Mouse (Mus musculus): ENCODE measurements around the gene Sgms2.

Gene Sgms2

DNA sequence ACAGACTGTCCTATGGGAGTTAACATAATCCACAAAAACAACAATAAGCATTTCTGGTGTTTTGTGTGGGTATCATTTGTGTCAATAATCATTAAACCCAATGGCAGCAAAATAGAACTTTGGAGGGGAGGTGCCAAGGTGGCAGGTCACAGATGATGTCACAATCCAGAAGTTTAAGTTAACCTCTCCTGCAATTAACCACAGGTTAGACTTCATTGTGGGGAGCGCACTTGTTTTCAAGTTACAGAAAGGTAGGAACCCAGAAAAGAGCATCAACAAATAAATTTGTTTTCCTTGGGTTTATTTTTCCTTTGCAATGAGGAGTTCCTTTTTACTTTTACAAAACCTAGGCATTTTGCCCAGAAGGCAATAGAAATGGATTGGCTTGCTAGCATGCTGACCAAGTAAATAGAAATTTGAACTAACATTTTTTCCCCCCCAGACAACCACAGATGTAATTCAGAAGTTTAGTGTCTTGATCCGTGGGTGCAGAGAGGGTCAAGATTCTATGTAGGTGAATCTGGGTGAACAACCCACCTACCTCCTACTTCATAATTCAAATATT lies at the start of gene Sgms2:
Gene Sgms2, minus strand, starts transcription at position 51 of the 565 bp plus-strand sequence.
- DNase-seq (ENCODE audit: low read depth, low spot score), result no peak

DNA sequence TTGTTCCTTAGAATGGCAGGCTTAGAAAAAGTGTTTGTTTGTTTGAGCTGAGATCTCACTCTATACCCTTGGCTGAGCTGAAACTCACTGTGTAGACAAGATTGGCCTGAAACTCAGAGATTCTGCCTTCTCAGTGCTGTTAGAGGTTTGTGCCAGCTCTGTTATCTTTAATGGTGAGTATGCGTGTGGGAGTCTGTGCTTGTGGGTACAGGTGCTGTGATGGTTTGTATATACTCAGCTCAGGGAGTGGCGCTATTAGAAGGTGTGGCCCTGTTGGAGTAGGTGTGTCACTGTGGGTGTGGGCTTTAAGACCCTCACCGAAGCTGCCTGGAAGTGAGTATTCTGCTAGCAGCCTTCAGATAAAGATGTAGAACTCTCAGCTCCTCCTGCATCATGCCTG lies 34.0 kb upstream of the Sgms2 start:
- DNase-seq (ENCODE audit: low read depth, low spot score), result no peak

DNA sequence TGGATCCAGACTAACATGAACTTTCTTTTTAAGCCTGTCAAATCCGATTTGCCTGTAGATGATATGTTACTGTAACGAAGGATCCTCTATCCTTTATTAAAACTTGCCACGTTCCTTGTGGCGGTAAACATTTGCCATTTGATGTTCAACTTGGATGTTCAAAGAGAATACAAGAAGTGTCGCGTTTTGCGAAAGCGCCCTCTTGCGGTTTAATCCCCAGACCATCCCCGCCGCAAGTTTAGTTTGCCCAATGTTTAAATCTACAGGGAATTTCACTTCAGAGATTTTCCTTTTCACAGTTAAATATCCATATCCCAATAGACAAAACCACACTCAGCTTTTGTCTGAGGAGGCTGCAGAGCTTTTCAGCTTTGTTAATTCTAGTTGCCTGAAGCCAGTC lies 33.6 kb upstream of the Sgms2 start:
- DNase-seq (ENCODE audit: low read depth, low spot score), result no peak

GRCm38 (mm10) chr3:131524210-131524609 lies 33.0 kb upstream of the Sgms2 start:
- DNase-seq (ENCODE audit: low read depth, low spot score), result no peak

DNA sequence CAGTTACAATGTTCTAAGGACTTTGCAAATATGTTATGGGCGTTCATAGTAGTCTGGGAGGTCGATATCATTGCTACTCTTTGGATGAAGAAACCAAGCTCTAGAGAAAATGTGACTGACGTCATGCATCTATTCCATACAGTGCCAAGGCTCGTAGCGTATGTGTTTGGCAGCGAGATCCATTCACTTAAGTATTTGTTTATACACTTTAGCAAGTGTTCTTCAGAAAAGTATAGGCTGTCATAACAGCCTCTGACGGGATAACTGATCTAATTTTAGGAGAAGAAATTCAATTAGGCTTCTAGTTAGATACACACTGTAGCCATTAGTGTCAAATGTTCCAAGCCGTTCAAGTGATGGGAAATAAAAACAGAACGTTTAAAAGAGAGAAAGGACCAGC lies 32.5 kb upstream of the Sgms2 start:
- DNase-seq (ENCODE audit: low read depth, low spot score), result no peak

DNA sequence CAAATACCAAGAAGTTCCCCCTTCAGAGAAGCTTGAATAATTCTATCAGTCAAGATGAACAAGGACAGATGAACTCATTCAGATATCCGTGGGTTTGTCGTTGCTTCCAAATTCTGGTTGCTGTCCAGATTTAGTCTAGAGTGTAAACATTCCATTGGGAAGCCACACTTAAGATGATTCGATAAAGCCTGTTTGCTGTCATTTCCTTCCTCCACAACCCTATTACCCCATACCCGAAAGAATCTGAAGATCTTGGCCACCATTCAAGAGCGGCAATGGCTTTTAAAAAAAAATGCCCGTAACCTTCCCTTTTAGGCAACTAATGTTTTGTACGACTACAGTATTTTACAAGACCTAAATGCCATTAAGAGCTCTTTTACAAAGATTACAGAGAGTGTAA lies 31.0 kb upstream of the Sgms2 start:
- DNase-seq (ENCODE audit: low read depth, low spot score), result no peak

GRCm38 (mm10) chr3:131521206-131521605 lies 30.0 kb upstream of the Sgms2 start:
- no peak for DNase-seq (ENCODE audit: low read depth, low spot score)

GRCm38 (mm10) chr3:131517756-131518155 lies 26.5 kb upstream of the Sgms2 start:
- no peak for DNase-seq (ENCODE audit: low read depth, low spot score)

DNA sequence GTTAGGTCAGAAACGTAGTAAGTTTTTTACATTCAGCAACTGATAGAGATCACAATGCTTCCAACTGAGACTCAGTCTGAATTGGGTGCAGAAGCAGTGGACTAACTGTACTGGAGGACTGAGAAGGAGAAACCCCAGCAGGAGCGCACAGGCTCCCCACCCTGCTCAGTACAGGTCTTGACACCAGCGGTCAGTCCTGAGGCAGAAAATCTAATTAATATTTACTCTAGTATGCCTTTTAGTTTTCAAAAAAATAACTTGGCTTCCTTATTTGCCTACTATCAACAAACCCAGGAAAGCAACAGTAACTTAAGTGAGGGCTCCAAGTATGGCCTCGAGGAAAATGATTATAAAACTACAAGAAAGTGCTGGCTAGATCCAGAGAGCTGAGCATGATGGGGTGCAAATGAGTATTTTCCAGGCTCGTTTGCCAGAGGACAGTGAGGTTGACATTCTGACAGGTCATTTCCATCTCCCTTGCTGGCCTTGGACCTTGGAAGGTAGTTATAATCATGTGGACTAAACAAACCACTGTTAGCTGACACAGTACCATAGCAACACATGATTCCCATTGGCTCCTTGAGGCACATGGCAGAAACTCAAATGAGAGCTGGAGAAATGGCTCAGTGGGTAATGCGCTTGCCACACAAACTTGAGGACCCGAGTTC lies 25.3 kb upstream of the Sgms2 start:
- DNase-seq (ENCODE audit: low read depth, low spot score), result no peak

- DNase-seq (ENCODE audit: low read depth, low spot score), result no peak
These were observed 20.4 kb upstream of the Sgms2 start for GRCm38 (mm10) chr3:131511616-131512015.

- DNase-seq (ENCODE audit: low read depth, low spot score), result no peak
These were observed 16.8 kb upstream of the Sgms2 start for GRCm38 (mm10) chr3:131508024-131508423.

- DNase-seq (ENCODE audit: low read depth, low spot score), result no peak
These were observed 13.5 kb upstream of the Sgms2 start for GRCm38 (mm10) chr3:131504595-131505223.

DNA sequence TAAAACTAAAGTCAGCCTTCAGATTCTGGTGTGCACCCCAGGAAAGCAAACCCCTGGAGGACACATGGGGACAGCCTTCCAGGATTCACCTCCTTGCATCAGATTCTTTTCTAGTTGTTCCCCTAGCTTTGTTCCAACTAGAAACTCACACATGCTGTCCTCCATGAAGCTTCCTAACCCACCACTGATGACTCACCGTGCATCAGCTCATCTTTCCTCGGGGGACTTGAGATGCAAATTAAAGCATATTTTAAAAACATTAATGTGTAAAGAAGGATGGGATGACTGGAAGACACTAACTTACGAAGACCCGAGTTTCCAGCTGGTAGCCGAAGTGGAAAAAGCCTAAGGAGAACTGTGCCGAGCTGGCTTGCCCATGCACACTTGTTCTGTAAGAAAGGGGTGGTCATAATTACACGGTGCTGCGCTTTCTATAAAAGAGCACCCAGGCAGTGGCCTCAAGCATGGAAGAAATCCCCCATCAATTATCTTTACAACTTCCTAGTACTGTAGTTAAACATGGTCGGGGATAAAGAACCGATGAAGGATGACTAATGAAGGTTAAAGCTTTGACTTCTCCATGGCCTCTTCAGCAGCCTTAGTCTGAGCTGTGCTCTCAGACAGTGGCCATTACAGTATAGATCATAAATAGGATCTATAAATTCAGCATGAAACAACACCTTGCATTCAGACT lies 10.6 kb upstream of the Sgms2 start:
- no peak for DNase-seq (ENCODE audit: low read depth, low spot score)

DNA sequence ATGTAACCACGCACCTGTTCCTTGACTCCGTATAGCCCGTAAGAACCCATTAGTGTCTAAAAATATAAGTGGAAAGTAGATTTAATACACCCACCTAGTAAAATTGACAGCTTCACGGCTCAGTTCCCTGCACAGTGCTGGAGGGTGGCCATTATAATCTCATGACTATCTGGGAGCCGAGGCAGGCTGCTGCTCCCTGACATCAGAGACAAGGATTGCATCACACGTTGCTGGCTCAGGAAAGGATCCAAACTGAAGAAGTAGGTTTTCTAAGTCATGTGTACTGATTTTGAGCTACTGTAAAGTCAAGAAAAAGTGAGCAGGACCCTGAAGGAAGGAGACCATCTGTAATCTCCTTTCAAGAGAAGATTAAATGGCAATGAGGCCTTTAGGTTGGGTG lies 8.4 kb upstream of the Sgms2 start:
- DNase-seq (ENCODE audit: low read depth, low spot score), result no peak

GRCm38 (mm10) chr3:131496506-131497122 lies 5.4 kb upstream of the Sgms2 start:
- no peak for DNase-seq (ENCODE audit: low read depth, low spot score)

DNA sequence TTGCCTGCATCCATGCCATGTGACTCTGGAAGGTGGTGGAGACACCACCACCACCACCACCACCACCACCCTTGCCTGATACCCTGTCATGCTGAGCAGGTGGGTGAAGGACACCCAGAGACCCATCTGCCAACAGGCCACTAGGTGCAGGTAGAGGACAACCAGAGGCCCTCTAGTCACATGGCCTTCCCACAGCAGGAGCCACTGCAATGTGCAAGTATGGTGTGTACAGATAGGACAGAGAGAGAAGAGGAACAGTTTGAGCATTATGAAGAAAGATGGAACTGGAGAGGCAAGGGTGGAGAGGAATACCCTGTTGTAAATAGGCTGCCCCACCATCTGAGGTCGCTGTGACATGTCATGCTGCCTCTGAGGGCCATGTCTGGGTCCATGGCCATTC lies 3.9 kb upstream of the Sgms2 start:
- DNase-seq (ENCODE audit: low read depth, low spot score), result no peak

- no peak for DNase-seq (ENCODE audit: low read depth, low spot score)
These were observed 2.0 kb upstream of the Sgms2 start for GRCm38 (mm10) chr3:131493194-131493593.

DNA sequence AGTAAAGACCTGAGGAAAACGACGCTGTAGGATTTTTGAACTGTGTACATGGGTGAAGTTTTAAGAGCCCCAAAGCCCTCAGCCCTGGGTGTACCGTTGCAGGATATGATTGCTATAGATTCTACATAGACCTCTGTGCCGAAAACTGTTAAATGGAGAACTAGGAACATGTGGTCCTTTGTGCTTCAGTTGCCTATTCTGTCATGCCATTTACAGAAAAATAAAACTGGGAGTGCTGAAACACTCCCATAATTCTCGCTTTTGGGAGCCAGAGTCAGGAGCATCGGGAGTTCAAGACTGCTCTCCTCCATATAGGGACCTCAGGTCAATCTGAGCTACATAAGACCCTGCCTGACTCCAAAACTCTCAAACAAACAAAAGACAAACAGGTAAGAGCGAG lies 769 bp upstream of the Sgms2 start:
- no peak for DNase-seq (ENCODE audit: low read depth, low spot score)

DNA sequence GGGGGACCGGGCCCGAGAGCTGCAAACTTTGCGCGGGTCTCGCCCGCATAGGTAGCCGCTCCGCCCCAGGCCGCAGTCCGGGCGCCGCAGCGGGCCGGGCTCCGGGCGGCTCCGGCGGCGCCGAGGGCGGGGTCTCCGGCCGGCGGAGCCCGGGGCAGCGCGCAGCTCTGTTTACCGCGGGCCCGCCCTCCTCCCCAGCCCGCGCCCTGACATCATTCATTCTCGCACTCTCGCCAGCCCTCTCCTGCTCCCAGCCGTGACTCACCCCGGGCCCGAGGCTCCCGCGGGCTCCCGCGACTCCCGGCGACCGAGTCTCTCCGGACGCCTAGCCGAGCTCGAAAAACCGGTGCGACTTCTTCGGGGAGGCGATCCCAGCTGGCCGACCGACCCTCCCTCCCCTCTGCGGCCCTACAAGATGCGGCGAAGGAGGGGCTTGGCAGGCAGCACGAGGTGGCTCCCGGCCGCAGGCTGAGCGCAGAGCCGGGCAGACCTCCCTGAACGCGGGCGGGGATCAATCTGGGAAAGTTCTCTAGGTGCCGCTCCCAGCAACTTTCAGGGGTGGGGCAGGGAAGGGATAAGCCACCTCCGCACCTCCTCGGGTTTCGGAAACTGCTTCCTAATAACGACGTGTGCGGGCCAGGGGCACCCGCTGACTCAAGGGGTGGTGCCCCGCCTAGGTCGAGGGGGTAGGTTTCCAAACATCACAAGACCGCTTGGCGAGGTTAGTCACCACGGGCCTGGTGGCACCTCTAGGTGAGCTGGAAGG lies 885 bp downstream of the Sgms2 start:
- no peak for DNase-seq (ENCODE audit: low read depth, low spot score)

- DNase-seq (ENCODE audit: low read depth, low spot score), result no peak
These were observed 1.5 kb downstream of the Sgms2 start for GRCm38 (mm10) chr3:131489657-131490142.

DNA sequence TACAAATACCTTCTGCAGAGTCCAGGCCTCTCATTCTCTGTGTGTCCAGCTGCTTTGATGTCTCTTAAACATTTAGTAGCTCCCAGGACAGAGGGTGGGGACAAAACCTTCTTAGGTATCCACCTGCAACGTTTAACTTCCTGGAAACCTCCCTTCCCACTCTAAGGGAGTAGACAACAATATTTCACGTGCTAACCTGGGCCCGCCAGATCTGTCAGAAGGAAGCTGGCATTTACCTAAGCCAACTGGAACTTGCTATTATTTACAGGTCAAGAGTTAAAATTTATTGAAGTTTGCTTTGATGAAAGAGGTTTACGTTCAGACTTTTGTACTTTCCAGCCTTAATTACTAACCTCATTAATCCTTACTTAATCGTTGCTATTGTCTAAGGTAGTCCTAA lies 2.2 kb downstream of the Sgms2 start:
- no peak for DNase-seq (ENCODE audit: low read depth, low spot score)

Measured in c-Kit-negative CD71-positive TER-119-positive erythroid progenitor cells, embryonic 14.5 days (primary cell).